Mouse (Mus musculus) adrenal gland, postnatal 10 days (tissue): ENCODE data around the gene Olfr1291-ps1. TPM values are rescaled to one million over a fixed set of nuclear protein-coding genes. Genes with fewer than 3 reads are reported as not detected.

ENCODE experiments used
- DNase-seq: peaks from one replicate; pipeline ENCODE4 v3.0.0; 2021; ENCODE audit warnings: mixed read lengths
- long read RNA-seq, 2 experiments: library from polyadenylated mRNA; stranded (forward); transcript quantifications; one replicate each; pipeline ENCODE4 v2.0.0; 2021
- total RNA-seq, 2 experiments: library from RNA; stranded (reverse); gene quantifications; 2 replicates each; pipeline ENCODE4 v1.2.3; 2021

The Olfr1291-ps1 gene
- total RNA-seq: not detected
- long read RNA-seq, experiment 1: 0 reads
- long read RNA-seq, experiment 2: 0 reads

DNA sequence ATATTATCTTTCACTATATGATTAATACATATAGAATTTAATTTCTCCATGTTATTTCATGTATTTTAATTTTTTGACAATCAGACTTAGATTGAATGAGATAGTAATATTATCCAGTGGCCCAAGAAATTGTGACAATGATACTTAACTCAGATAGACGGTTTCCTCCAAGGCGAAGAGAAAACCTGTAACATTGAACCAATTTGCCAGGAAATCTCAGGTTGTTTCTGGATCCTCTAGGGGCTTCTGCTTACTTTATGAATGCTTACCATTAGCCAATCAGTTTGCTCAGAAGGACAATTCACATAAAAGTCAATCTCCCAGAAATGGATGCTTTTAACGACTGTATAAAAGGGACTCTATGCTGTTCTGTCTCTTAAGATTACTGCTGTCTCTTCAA lies at the start of gene Olfr1291-ps1:
Olfr1291-ps1 (plus strand) TSS at position 301 of the 400 bp plus-strand sequence.
- no peak for DNase-seq

- no peak for DNase-seq
These were observed 48.1 kb upstream of the Olfr1291-ps1 start, which contains the start of gene Olfr1287 for GRCm38 (mm10) chr2:111448842-111449241. TSS of gene Olfr1287 (plus strand) at chr2:111449142.

DNA sequence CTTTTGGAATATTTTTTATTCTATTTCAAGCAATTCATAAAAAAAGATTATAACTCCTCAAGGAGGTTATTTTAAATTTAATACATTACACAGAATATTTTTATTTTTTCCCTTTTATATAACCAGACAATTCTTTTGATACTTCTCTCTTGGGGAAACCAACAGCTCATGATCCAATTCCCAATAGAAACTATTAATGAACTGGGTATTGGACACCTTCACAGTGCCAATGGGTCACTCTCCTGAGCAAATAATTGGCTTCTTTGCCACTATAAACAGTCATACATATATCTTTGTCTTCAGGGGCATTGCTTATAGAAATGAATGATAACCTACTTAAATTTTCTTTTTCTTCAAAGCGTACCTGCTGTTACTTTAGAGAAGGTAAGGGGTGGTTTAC lies 23.2 kb upstream of the Olfr1291-ps1 start, which contains the start of gene Olfr1288:
Olfr1288 (plus strand) TSS at position 301 of the 400 bp plus-strand sequence.
- DNase-seq: no peak

DNA sequence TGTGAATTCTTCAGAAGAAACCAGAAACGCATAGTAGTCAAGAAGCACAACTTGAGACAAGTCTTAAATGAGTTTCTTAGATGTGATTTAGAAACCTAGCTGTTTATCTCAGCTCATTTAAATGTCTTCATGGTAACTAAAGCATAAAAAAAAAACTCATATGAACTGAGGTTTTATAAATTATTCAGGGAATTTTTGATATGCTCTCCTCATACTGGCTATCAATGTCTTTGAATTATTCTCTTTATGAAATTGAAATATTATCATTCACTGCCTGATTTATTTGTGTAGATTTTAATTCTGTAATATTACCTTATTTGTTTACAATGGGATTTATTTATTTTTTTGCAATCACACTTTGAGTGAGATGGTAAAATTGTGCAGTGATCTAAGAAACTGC lies 16.5 kb upstream of the Olfr1291-ps1 start, which contains the start of gene Olfr1289:
Olfr1289 (plus strand) TSS at position 301 of the 400 bp plus-strand sequence.
- no peak for DNase-seq

DNA sequence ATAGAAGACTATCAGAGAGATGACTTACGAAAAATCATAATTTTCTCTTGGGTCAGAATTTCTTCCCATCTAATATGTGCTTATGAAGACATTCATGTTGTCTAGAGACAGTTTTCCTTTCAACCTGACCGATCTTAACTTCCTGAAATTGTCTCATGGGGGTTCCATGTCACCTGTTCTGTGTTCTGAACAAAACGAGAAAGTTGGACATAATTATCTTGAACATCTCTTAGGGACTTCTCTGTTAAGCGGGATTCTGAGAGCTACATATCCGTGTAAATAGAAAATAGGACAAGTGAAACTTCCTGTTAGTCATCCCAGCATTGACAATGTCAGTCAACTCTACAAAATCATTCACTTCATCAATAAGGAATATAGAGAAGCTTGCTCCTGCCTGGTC lies 3.3 kb upstream of the Olfr1291-ps1 start, which contains the start of gene Olfr1290:
Olfr1290 (minus strand) TSS at position 101 of the 400 bp plus-strand sequence.
- DNase-seq: no peak

DNA sequence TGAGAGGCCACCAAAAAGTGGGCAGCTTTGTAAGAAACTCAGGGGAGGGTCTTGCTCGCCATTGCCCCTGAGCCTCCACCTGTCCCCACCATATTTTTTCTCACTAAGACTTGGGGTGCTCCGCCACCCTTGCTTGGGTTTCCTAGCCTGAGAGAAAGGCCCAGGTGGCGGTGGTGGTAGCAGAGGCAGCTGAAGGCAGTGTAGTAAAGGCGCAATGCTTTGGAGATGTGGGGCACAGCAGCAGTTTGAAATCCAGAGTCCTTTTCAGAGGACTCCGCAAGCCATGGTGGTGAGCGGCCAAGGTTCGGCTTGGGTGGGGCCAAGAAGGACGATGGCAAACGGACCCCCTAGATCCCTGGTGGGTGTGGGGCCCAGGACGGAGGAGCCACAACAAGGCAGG lies 20.5 kb downstream of the Olfr1291-ps1 start:
- no peak for DNase-seq

DNA sequence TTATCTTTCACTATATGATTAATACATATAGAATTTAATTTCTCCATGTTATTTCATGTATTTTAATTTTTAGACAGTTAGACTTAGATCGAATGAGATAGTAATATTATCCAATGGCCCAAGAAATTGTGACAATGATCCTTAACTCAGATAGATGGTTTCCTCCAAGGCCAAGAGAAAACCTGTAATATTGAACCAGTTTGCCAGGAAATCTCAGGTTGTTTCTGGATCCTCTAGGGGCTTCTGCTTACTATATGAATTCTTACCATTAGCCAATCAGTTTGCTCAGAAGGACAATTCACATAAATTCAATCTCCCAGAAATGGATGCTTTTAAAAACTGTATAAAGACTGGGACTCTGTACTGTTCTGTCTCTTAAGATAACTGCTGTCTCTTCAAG lies 27.9 kb downstream of the Olfr1291-ps1 start, which contains the start of gene Olfr1293-ps:
Olfr1293-ps (plus strand) TSS at position 301 of the 400 bp plus-strand sequence.
- DNase-seq: no peak

DNA sequence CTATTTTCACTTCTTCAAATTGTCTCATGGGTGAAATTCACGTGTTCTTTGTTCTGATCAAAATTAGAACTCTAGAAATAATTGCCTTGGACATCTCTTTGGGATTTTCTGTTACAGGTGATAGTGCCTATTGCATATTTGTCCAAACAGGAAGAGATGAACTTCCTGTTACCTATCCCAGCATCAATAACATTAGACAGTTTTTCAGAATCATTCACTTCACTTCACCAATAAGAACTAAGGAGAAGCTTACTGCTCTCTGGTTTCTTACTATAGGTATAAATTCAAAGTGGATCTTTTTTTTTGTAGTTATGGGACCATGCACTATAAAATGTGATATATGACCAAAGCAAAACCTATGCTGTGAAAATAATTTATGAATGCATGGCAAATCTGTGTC lies 43.2 kb downstream of the Olfr1291-ps1 start, which contains the start of gene Olfr1294:
Olfr1294 (minus strand) TSS at position 101 of the 400 bp plus-strand sequence.
- no peak for DNase-seq

Other genes starting within 250 kb of the Olfr1291-ps1 start
- gene Olfr1276, start 242.7 kb upstream of the Olfr1291-ps1 start, total RNA-seq: not detected
- not detected for gene Olfr1277, start 223.1 kb upstream of the Olfr1291-ps1 start, total RNA-seq
- gene Olfr1278, start 207.0 kb upstream of the Olfr1291-ps1 start, total RNA-seq: not detected
- gene Olfr1279, start 196.5 kb upstream of the Olfr1291-ps1 start, total RNA-seq: not detected
- gene Olfr1280, start 183.2 kb upstream of the Olfr1291-ps1 start, total RNA-seq: not detected
- not detected for gene Olfr1281, start 170.7 kb upstream of the Olfr1291-ps1 start, total RNA-seq
- gene Olfr1282, start 161.1 kb upstream of the Olfr1291-ps1 start, total RNA-seq: not detected
- not detected for gene Olfr1283, start 130.4 kb upstream of the Olfr1291-ps1 start, total RNA-seq
- not detected for gene Olfr1284, start 121.7 kb upstream of the Olfr1291-ps1 start, total RNA-seq
- gene Olfr1286, start 74.1 kb upstream of the Olfr1291-ps1 start, total RNA-seq: not detected
- gene Olfr1287, start 48.0 kb upstream of the Olfr1291-ps1 start, total RNA-seq: not detected
- not detected for gene Olfr1288, start 23.1 kb upstream of the Olfr1291-ps1 start, total RNA-seq
- not detected for gene Olfr1289, start 16.4 kb upstream of the Olfr1291-ps1 start, total RNA-seq
- not detected for gene Olfr1290, start 3.4 kb upstream of the Olfr1291-ps1 start, total RNA-seq
- not detected for gene Olfr1293-ps, start 28.0 kb downstream of the Olfr1291-ps1 start, total RNA-seq
- not detected for gene Olfr1294, start 43.1 kb downstream of the Olfr1291-ps1 start, total RNA-seq
- gene Olfr1295, start 72.5 kb downstream of the Olfr1291-ps1 start, total RNA-seq: not detected
- gene Olfr1297, start 129.3 kb downstream of the Olfr1291-ps1 start, total RNA-seq: not detected
- gene Olfr1298, start 152.0 kb downstream of the Olfr1291-ps1 start, total RNA-seq: not detected
- gene Olfr1299, start 164.2 kb downstream of the Olfr1291-ps1 start, total RNA-seq: not detected